Mouse (Mus musculus) forebrain, embryonic 10.5 days (tissue): ENCODE measurements around the gene Tbc1d4. TPM values are rescaled to one million over a fixed set of nuclear protein-coding genes. Genes with fewer than 3 reads are reported as not detected.

Source experiments
- DNase-seq: peaks from one replicate; pipeline ENCODE4 v3.0.0-alpha.2; 2017; ENCODE audit warnings: low spot score; ENCODE audit errors: extremely low spot score
- H3K27ac ChIP-seq: fragments of 300-500 bp; sonication (generic); 2 replicates; pipeline ENCODE4 v1.5.1; 2016; ENCODE audit warnings: mild to moderate bottlenecking
- H3K27me3 ChIP-seq: fragments of 300-500 bp; sonication (generic); 2 replicates; pipeline ENCODE4 v1.6.1; 2016; ENCODE audit warnings: mild to moderate bottlenecking; ENCODE audit not compliant: poor library complexity, severe bottlenecking
- H3K36me3 ChIP-seq: fragments of 300-500 bp; sonication (generic); replicated peaks from 2 replicates; pipeline ENCODE4 v1.6.1; 2016; ENCODE audit warnings: mild to moderate bottlenecking, moderate library complexity
- H3K4me1 ChIP-seq: fragments of 300-500 bp; sonication (generic); 2 replicates; pipeline ENCODE4 v1.6.1; 2016
- H3K4me3 ChIP-seq: fragments of 300-500 bp; sonication (generic); 2 replicates; pipeline ENCODE4 v1.5.1; 2016; ENCODE audit warnings: mild to moderate bottlenecking, moderate library complexity
- H3K9me3 ChIP-seq: fragments of 300-500 bp; sonication (generic); 2 replicates; pipeline ENCODE4 v1.6.1; 2016; ENCODE audit warnings: mild to moderate bottlenecking, moderate library complexity
- WGBS: fragments of 180-500 bp; shearing (Covaris S2); methylation state at CpG from one replicate; pipeline ENCODE4 v1.1.7; 2016; 5-methylcytosine and 5-hydroxymethylcytosine counted together
- polyA plus RNA-seq: library from polyadenylated mRNA; unstranded; fragments of >200 nt; fragmentation: Nextera tagmentation; extraction: Ambion mirVana; gene quantifications from 2 replicates; pipeline ENCODE4 v1.2.1, GENCODE M21; 2016

Gene Tbc1d4
- polyA plus RNA-seq, 1 experiment from 2014 or later = 5.8 TPM

- Histone ChIP-seq H3K36me3 (no peaks in the 10 kb centered on the region), H3K27ac (no peak overlapping the region), H3K4me1 (no peaks in the 10 kb centered on the region), H3K4me3 (no peak overlapping the region), H3K9me3 (no peaks in the 10 kb centered on the region; the same call in 1 of the 2 replicates), H3K27me3 (no peaks in the 10 kb centered on the region)
- 88% methylated on average over 5 of the region's 5 CpGs for WGBS
- no peak for DNase-seq
These were observed 139.4 kb downstream of the Tbc1d4 start for GRCm38 (mm10) chr14:101469475-101470093.

DNA sequence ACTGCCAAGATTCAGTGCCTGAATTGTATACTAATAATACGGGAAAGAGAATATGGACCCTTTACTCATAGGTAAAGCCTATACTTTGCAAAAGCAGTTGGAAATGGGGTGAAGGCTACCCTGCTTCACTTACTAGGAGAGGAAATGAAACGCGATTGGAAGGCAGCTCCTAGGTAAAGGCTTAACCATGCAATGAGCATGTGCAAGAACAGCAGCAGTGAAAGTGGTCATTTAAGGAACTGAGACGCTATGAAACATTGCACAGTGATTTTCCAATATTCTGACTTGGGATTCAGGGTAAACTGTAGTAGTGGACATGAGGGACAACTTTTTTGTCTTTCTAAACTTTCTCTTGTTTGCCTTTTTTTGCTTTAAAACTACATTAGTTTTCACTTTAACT lies 140.8 kb downstream of the Tbc1d4 start:
- Histone ChIP-seq H3K27me3 (no peaks in the 10 kb centered on the region), H3K9me3 (no peaks in the 10 kb centered on the region), H3K4me1 (no peaks in the 10 kb centered on the region), H3K4me3 (no peak overlapping the region), H3K36me3 (no peaks in the 10 kb centered on the region), H3K27ac (no peak overlapping the region)
- 89% methylated on average over 4 of the region's 4 CpGs for WGBS
- no peak for DNase-seq

GRCm38 (mm10) chr14:101467532-101467931 lies 141.5 kb downstream of the Tbc1d4 start:
- WGBS = 90% methylated on average over 1 of the region's 1 CpGs
- Histone ChIP-seq H3K27ac (no peak overlapping the region), H3K36me3 (no peaks in the 10 kb centered on the region), H3K9me3 (no peaks in the 10 kb centered on the region), H3K27me3 (no peaks in the 10 kb centered on the region), H3K4me1 (no peaks in the 10 kb centered on the region), H3K4me3 (no peak overlapping the region)
- no peak for DNase-seq

DNA sequence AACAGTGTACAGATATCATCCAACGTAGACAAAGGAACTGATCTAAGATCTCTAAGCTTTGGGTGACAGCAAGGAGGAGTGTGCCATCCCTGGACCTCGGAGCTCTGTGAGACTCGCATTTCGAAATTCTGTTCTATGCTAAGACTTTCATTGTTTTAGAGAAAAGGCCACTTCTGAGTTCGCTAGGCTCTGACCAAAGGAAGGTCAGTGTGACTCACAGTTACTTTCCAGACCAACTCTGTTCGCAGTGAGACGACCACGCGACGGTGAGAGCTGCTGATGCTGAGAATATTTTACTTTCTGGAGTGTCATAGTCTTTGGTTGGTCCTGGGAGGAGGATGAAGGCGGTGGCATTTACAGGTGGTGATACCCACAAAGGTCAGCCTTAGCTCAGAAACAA lies 142.5 kb downstream of the Tbc1d4 start:
- no peaks in the 10 kb centered on the region for H3K9me3 ChIP-seq
- H3K4me3 ChIP-seq = no peak overlapping the region
- WGBS = 90% methylated on average over 11 of the region's 11 CpGs
- no peaks in the 10 kb centered on the region for H3K27me3 ChIP-seq
- no peak overlapping the region for H3K27ac ChIP-seq
- DNase-seq = no peak
- H3K4me1 ChIP-seq = no peaks in the 10 kb centered on the region
- no peaks in the 10 kb centered on the region for H3K36me3 ChIP-seq

DNA sequence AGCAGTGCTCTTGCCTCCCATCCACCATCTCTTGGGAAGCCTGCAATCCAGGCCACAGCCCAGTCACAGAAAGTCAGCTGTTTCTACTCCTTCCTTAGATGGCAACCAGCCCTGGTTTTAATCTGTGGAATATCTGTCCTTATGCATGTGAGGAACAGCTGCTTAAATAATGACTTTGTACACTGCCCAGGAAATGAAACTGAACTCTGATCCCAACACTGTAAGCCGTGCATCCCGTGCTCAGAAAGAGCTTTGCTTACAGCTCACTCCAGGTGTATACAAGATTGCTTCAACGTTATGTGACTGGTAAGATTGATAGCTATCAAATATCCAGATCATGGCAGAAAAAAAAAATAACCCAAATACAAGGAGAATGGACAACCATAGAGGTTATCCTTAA lies 143.1 kb downstream of the Tbc1d4 start:
- no peak for DNase-seq
- no peak overlapping the region for H3K27ac ChIP-seq
- H3K36me3 ChIP-seq = no peaks in the 10 kb centered on the region
- no peaks in the 10 kb centered on the region for H3K9me3 ChIP-seq
- H3K4me3 ChIP-seq = no peak overlapping the region
- 95% methylated on average over 3 of the region's 3 CpGs for WGBS
- H3K27me3 ChIP-seq = no peaks in the 10 kb centered on the region
- no peaks in the 10 kb centered on the region for H3K4me1 ChIP-seq

DNA sequence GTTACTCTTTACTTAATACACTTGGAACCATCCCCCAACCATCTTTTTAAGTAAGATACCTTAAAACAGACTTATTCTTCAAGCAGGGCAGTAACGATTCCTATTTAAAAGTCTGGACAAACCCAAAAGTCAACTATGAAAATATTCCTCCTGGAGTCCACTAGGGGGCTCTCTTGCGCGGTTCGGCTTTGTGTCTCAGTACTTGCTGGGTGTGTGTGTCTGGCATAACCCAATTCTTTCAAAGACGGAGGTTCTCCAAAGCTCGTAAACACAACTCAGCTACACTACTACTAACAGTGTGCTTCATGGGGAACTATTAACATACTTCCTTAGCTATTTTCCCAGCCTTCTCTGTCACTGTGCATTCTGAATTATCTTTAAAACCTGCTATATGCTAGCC lies 148.2 kb downstream of the Tbc1d4 start:
- 31% methylated on average over 6 of the region's 6 CpGs for WGBS
- DNase-seq = peak; percentile 27
- no peaks in the 10 kb centered on the region for H3K36me3 ChIP-seq

DNA sequence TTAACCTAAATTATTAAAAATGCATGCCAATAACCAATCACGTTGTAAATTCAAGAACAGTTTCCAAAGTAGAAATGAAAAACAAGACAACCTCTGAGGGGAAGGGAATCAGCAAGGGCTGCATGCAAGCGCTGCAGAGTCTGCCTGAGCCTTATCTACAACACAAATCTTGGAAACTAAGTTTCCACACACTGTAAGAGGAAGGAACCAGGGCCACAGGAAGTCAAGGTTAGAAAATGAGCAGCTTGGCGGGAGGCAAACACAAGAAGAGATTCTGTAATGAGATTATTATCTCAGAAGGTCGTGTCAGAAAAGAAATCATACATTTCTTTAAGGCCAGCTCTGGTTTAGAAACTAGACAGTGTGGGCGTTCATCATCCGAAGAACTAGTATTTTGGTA lies 156.1 kb downstream of the Tbc1d4 start:
- DNase-seq = no peak
- Histone ChIP-seq H3K9me3 (no peaks in the 10 kb centered on the region), H3K36me3 (no peaks in the 10 kb centered on the region), H3K4me1 (no peaks in the 10 kb centered on the region), H3K27ac (no peak overlapping the region), H3K4me3 (no peak overlapping the region), H3K27me3 (no peaks in the 10 kb centered on the region)
- WGBS = 81% methylated on average over 6 of the region's 6 CpGs

More for the DNA sequence above, 148.2 kb downstream of the Tbc1d4 start:
- H3K4me1 ChIP-seq = no peaks in the 10 kb centered on the region
- H3K9me3 ChIP-seq = no peaks in the 10 kb centered on the region
- no peaks in the 10 kb centered on the region for H3K27me3 ChIP-seq
- no peak overlapping the region for H3K4me3 ChIP-seq
- H3K27ac ChIP-seq = no peak overlapping the region

GRCm38 (mm10) chr14:101447857-101448256 lies 161.1 kb downstream of the Tbc1d4 start:
- Histone ChIP-seq H3K27me3 (no peaks in the 10 kb centered on the region), H3K4me3 (no peak overlapping the region), H3K36me3 (no peaks in the 10 kb centered on the region), H3K9me3 (no peaks in the 10 kb centered on the region), H3K4me1 (no peaks in the 10 kb centered on the region), H3K27ac (no peak overlapping the region)
- no peak for DNase-seq
- WGBS = 90% methylated on average over 4 of the region's 4 CpGs

- Histone ChIP-seq H3K9me3 (no peaks in the 10 kb centered on the region), H3K27ac (no peak overlapping the region), H3K4me1 (no peaks in the 10 kb centered on the region), H3K36me3 (no peaks in the 10 kb centered on the region), H3K4me3 (no peak overlapping the region), H3K27me3 (no peaks in the 10 kb centered on the region)
- WGBS = 69% methylated on average over 5 of the region's 5 CpGs
- DNase-seq = no peak
These were observed 163.8 kb downstream of the Tbc1d4 start for GRCm38 (mm10) chr14:101445205-101445604.

GRCm38 (mm10) chr14:101437925-101438324 lies 171.1 kb downstream of the Tbc1d4 start:
- Histone ChIP-seq H3K27ac (no peak overlapping the region), H3K36me3 (no peaks in the 10 kb centered on the region), H3K27me3 (no peaks in the 10 kb centered on the region), H3K4me3 (no peak overlapping the region), H3K4me1 (no peaks in the 10 kb centered on the region), H3K9me3 (no peaks in the 10 kb centered on the region)
- DNase-seq = no peak
- 95% methylated on average over 3 of the region's 3 CpGs for WGBS

GRCm38 (mm10) chr14:101430536-101430935 lies 178.5 kb downstream of the Tbc1d4 start:
- no peak overlapping the region for H3K4me3 ChIP-seq
- H3K4me1 ChIP-seq = no peaks in the 10 kb centered on the region
- WGBS = 92% methylated on average over 5 of the region's 5 CpGs
- H3K36me3 ChIP-seq = no peaks in the 10 kb centered on the region
- no peak overlapping the region for H3K27ac ChIP-seq
- H3K9me3 ChIP-seq = no peaks in the 10 kb centered on the region
- no peak for DNase-seq
- H3K27me3 ChIP-seq = no peaks in the 10 kb centered on the region

GRCm38 (mm10) chr14:101428805-101429516 lies 180.0 kb downstream of the Tbc1d4 start:
- no peaks in the 10 kb centered on the region for H3K9me3 ChIP-seq
- no peak overlapping the region for H3K4me3 ChIP-seq
- no peak for DNase-seq
- H3K4me1 ChIP-seq = no peaks in the 10 kb centered on the region
- 53% methylated on average over 3 of the region's 3 CpGs for WGBS
- H3K27me3 ChIP-seq = no peaks in the 10 kb centered on the region
- no peaks in the 10 kb centered on the region for H3K36me3 ChIP-seq
- no peak overlapping the region for H3K27ac ChIP-seq

- WGBS = 86% methylated on average over 2 of the region's 2 CpGs
- H3K9me3 ChIP-seq = no peaks in the 10 kb centered on the region
- no peak overlapping the region for H3K4me3 ChIP-seq
- no peaks in the 10 kb centered on the region for H3K4me1 ChIP-seq
- H3K27ac ChIP-seq = no peak overlapping the region
- DNase-seq = no peak
- no peaks in the 10 kb centered on the region for H3K36me3 ChIP-seq
- H3K27me3 ChIP-seq = no peaks in the 10 kb centered on the region
These were observed 191.3 kb downstream of the Tbc1d4 start for GRCm38 (mm10) chr14:101417679-101418078.
